Mouse (Mus musculus) intestine, postnatal 0 days (tissue): ENCODE results near the gene Crot. TPM values are rescaled to one million over a fixed set of nuclear protein-coding genes. Genes with fewer than 3 reads are reported as not detected.
A peak's percentile ranks its signal among the peaks of the same experiment; 100 is the strongest.

Experiments used
- ATAC-seq: fragments of 200-750 bp; cut with Nextera tagmentation; 2 replicates; pipeline ENCODE4 v1.8.0; 2017; ENCODE audit warnings: mild to moderate bottlenecking, moderate TSS enrichment, moderate library complexity
- H3K27ac ChIP-seq: fragments of 300-500 bp; sonication (generic); 2 replicates; pipeline ENCODE4 v1.5.1; 2014; ENCODE audit warnings: mild to moderate bottlenecking, low read depth, low read length, moderate library complexity
- H3K27me3 ChIP-seq: fragments of 300-500 bp; sonication (generic); replicated peaks from 2 replicates; pipeline ENCODE4 v1.6.1; 2014; ENCODE audit warnings: low read length, mixed read lengths; ENCODE audit not compliant: control insufficient read depth, insufficient read depth
- H3K36me3 ChIP-seq: fragments of 300-500 bp; sonication (generic); 2 replicates; pipeline ENCODE4 v1.6.1; 2014; ENCODE audit warnings: mild to moderate bottlenecking, moderate library complexity; ENCODE audit not compliant: control insufficient read depth, insufficient read depth
- H3K4me1 ChIP-seq: fragments of 300-500 bp; sonication (generic); replicated peaks from 2 replicates; pipeline ENCODE4 v1.6.1; 2014; ENCODE audit warnings: antibody characterized with exemption, low read length, mixed read lengths; ENCODE audit not compliant: control insufficient read depth, insufficient read depth
- H3K4me2 ChIP-seq: fragments of 300-500 bp; sonication (generic); replicated peaks from 2 replicates; pipeline ENCODE4 v1.6.1; 2014; ENCODE audit warnings: low read depth, mild to moderate bottlenecking, moderate library complexity
- H3K4me3 ChIP-seq: fragments of 300-500 bp; sonication (generic); 2 replicates; pipeline ENCODE4 v1.5.1; 2014; ENCODE audit warnings: low read depth, low read length
- H3K9ac ChIP-seq: fragments of 300-500 bp; sonication (generic); 2 replicates; pipeline ENCODE4 v1.6.1; 2014; ENCODE audit warnings: mild to moderate bottlenecking, low read depth, low read length
- H3K9me3 ChIP-seq: fragments of 300-500 bp; sonication (generic); 2 replicates; pipeline ENCODE4 v1.6.1; 2016; ENCODE audit warnings: mixed run types; ENCODE audit not compliant: control insufficient read depth
- CTCF ChIP-seq: sonication (generic); IDR thresholded peaks from 2 replicates; pipeline ENCODE4 v1.5.1; 2016; ENCODE audit warnings: low read depth, mild to moderate bottlenecking, control low read depth, antibody characterized with exemption, moderate library complexity
- WGBS: fragments of 180-500 bp; shearing (Covaris S2); extraction: QIAGEN DNeasy Blood & Tissue Kit; methylation state at CpG from one replicate; pipeline ENCODE4 v1.1.7; 2014; 5-methylcytosine and 5-hydroxymethylcytosine counted together
- polyA plus RNA-seq: library from polyadenylated mRNA; unstranded; fragments of >200 nt; fragmentation: Nextera tagmentation; extraction: Ambion mirVana; gene quantifications from 2 replicates; pipeline ENCODE4 v1.2.1, GENCODE M21; 2015

Crot gene
- polyA plus RNA-seq, 1 experiment from 2014 or later: 133 TPM

GRCm38 (mm10) chr5:9040665-9041215 is 43.6 kb upstream of the Crot start:
- Histone ChIP-seq H3K9me3 (no peaks in the 10 kb centered on the region), H3K9ac (no peak overlapping the region), H3K4me1 (no peaks in the 10 kb centered on the region), H3K36me3 (no peaks in the 10 kb centered on the region), H3K27ac (no peak overlapping the region), H3K4me3 (no peak overlapping the region), H3K4me2 (no peak overlapping the region), H3K27me3 (no peaks in the 10 kb centered on the region)
- WGBS: 41% methylated on average over 3 of the region's 3 CpGs
- no peak for TF ChIP-seq CTCF
- no peak for ATAC-seq

GRCm38 (mm10) chr5:9039978-9040377 is 42.9 kb upstream of the Crot start:
- Histone ChIP-seq H3K4me2 (no peak overlapping the region), H3K27ac (no peak overlapping the region), H3K27me3 (no peaks in the 10 kb centered on the region), H3K9ac (no peak overlapping the region), H3K4me3 (no peak overlapping the region), H3K36me3 (no peaks in the 10 kb centered on the region), H3K9me3 (no peaks in the 10 kb centered on the region), H3K4me1 (peaks cover 4% of the 10 kb centered on the region; the same call in 1 of the 2 replicates)
- WGBS: 68% methylated on average over 7 of the region's 7 CpGs
- no peak for ATAC-seq
- no peak for TF ChIP-seq CTCF

- 30% methylated on average over 4 of the region's 4 CpGs for WGBS
- peak; percentile 48 for ATAC-seq
These were observed 40.2 kb upstream of the Crot start for GRCm38 (mm10) chr5:9037292-9037691.

GRCm38 (mm10) chr5:9035457-9035856 is 38.3 kb upstream of the Crot start:
- Histone ChIP-seq H3K36me3 (no peaks in the 10 kb centered on the region), H3K9ac (no peak overlapping the region), H3K4me3 (no peak overlapping the region), H3K27ac (peak overlapping the region; percentile 78; the same call in 1 of the 2 replicates), H3K27me3 (no peaks in the 10 kb centered on the region), H3K4me1 (peaks cover 5% of the 10 kb centered on the region; the same call in 1 of the 2 replicates), H3K9me3 (no peaks in the 10 kb centered on the region), H3K4me2 (no peak overlapping the region)
- no peak for TF ChIP-seq CTCF
- 90% methylated on average over 4 of the region's 4 CpGs for WGBS
- ATAC-seq: no peak

More at GRCm38 (mm10) chr5:9037292-9037691, 40.2 kb upstream of the Crot start:
- Histone ChIP-seq H3K27ac (no peak overlapping the region), H3K4me1 (peaks cover 5% of the 10 kb centered on the region; the same call in 1 of the 2 replicates), H3K9ac (no peak overlapping the region), H3K4me2 (no peak overlapping the region), H3K4me3 (no peak overlapping the region), H3K9me3 (no peaks in the 10 kb centered on the region), H3K36me3 (no peaks in the 10 kb centered on the region), H3K27me3 (no peaks in the 10 kb centered on the region)
- no peak for TF ChIP-seq CTCF

GRCm38 (mm10) chr5:9034535-9034934 is 37.4 kb upstream of the Crot start:
- peak; percentile 91 for ATAC-seq
- no peaks in the 10 kb centered on the region for H3K9me3 ChIP-seq
- TF ChIP-seq CTCF: no peak
- 46% methylated on average over 9 of the region's 9 CpGs for WGBS
- H3K27ac ChIP-seq: peak overlapping the region; percentile 78
- H3K36me3 ChIP-seq: no peaks in the 10 kb centered on the region
- H3K4me1 ChIP-seq: peaks cover 5% of the 10 kb centered on the region; the same call in 1 of the 2 replicates
- no peak overlapping the region for H3K4me3 ChIP-seq
- no peaks in the 10 kb centered on the region for H3K27me3 ChIP-seq
- H3K4me2 ChIP-seq: no peak overlapping the region; the same call in 1 of the 2 replicates
- H3K9ac ChIP-seq: no peak overlapping the region

- H3K36me3 ChIP-seq: no peaks in the 10 kb centered on the region
- H3K27ac ChIP-seq: peak overlapping the region; percentile 78
- no peak overlapping the region for H3K4me3 ChIP-seq
- H3K27me3 ChIP-seq: no peaks in the 10 kb centered on the region
- H3K9me3 ChIP-seq: no peaks in the 10 kb centered on the region
- peak; percentile 57 for ATAC-seq
- TF ChIP-seq CTCF: no peak
- 71% methylated on average over 5 of the region's 5 CpGs for WGBS
- H3K4me1 ChIP-seq: peaks cover 5% of the 10 kb centered on the region; the same call in 1 of the 2 replicates
- H3K4me2 ChIP-seq: no peak overlapping the region; the same call in 1 of the 2 replicates
- no peak overlapping the region for H3K9ac ChIP-seq
These were observed 36.7 kb upstream of the Crot start for GRCm38 (mm10) chr5:9033843-9034242.
